Mouse (Mus musculus) cerebellum, adult 9-10 months (tissue): Measurements from ENCODE around the gene Srd5a3.
"Not testable (repeated sequence)": the region's sequence is repeated elsewhere in the genome, so short reads cannot be mapped to it uniquely, and the experiment has no call there.

Source experiments
- DNase-seq: peaks from one replicate; pipeline ENCODE4 v3.0.0; 2022

Gene Srd5a3

DNA sequence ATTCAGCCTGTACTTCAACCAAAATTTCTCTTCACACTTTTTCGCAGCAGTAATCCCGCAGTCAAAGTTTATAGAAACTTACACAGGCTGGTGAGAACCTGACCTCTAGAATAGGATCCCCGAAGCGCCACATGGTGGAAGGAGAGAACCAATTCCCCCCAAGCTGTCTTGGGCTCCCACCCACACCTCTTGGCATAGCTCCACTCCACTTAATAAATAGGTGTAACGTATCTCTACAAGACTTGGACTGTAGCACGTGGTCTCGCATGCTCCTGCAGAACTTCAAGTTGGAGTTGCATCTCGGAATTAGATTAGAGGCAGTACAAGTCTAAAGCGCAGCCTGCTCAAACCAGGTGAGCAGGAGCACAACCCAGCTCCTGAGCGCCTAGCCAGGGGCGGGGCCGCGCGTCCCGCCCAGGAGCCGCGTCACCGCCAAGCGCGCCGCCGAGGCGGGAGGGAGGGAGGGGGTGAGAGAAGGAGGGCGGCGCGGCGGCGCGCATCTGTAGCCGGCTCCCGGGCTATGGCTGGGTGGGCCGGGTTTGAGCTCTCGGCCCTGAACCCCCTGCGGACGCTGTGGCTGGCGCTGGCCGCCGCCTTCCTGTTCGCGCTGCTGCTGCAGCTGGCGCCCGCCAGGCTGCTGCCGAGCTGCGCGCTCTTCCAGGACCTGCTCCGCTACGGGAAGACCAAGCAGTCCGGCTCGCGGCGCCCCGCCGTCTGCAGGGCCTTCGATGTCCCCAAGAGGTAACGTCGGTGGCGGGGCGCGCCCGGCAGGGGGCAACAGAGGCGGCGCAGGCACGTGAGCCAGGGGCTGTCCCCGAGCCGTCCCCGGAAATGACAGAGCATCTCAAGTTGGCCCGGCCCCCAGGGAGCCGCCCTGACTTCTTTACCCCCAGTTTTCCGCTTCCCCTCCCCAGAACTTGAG, at the start of gene Srd5a3:
Gene Srd5a3, plus strand, starts transcription at position 464 of the 922 bp plus-strand sequence.
- DNase-seq, result peak; percentile 83

DNA sequence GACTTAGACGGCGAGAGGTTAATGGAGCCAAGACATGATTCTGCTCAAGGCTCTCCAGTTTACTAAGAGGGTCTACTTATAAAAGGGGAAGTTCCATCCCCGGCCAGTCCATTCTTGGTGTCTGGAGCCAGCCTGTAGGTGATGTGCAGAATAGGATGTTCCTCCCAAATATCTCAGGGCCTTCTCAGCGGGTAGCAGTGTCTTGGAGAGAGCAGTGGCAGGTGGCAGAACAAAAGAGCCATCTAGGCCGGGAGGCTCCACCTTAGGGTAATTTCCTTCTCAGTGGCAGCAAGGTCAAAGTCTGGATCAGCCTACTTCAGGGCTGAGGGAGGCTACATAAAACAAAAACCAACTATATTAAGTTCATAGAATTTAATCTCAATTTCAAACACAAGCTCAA, 36.3 kb upstream of the Srd5a3 start:
- not testable (repeated sequence) for DNase-seq

DNA sequence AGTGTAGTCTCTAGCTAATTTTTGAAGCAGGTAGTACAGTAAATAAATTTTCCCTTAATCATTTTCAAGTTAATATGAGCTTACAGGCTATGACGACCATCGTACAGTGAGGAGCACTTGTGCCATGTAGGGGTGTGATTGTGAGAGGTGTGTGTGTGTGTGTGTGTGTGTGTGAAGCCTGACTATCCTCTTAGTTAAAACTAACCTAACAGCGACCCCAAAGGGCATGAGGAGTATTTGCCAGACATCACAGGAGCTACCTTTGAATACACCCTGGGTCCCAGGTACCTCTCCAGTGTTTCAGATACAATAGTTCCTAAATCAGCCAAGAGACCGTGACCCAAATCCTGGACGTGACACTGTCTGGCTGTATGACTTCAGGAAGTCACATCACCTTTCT, 32.8 kb upstream of the Srd5a3 start:
- DNase-seq, result no peak

DNA sequence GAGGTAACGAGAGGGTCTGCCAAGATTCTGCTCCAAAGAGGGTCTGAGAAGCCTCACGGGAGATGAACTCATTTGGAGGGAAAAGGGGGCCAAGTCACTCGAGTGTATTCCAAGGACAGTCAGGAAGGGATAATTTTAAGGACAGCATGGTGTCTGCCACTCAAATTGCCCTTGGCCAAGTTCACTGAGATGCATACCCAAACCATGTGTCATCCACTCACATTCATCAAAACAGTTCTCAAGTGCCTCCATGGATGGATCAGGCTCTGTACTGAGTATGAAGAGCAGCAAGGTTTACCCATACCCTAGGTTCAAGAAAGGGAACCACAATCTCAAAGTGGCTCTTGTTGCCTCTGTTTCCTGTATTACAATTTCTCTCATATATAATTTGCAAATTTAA, 31.6 kb upstream of the Srd5a3 start:
- no peak for DNase-seq

DNA sequence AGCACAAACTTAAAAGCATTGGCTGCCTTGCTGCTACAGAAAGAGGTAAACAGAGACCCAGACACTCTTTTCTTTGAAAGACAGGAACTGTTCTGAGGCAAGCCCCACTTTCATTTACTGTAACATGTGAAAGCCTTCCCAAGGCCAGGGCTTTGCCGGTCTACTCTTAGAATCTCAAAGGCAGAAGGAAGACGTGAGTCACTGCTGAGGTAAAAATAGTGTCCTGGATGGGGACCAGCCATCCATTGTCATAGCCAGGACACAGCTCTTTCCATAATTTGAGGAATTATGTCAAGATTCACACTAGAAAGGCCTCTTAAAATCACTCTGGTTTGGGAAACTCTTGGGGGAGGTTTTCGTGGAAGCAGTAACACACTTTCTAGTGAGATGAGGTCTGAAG, 28.9 kb upstream of the Srd5a3 start:
- DNase-seq, result no peak

DNA sequence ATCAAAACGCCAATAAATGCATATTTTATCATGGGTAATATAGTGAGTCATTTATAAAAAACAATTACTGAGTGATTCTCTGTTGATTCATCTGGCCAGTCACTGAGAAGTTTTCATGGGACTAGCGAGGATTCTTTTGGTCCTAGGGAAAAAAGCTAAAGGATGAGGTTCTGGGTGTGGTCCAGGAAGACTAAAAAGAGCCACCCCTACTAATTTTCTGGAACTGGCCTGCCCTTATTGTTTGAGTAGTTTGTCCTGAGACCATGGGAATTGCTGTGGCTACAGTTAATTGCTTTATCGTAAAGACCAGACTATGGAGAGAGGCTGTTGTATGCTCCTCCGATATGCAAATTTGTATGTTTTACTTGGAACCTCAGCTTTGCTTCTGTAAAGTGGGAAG, 28.1 kb upstream of the Srd5a3 start:
- no peak for DNase-seq

DNA sequence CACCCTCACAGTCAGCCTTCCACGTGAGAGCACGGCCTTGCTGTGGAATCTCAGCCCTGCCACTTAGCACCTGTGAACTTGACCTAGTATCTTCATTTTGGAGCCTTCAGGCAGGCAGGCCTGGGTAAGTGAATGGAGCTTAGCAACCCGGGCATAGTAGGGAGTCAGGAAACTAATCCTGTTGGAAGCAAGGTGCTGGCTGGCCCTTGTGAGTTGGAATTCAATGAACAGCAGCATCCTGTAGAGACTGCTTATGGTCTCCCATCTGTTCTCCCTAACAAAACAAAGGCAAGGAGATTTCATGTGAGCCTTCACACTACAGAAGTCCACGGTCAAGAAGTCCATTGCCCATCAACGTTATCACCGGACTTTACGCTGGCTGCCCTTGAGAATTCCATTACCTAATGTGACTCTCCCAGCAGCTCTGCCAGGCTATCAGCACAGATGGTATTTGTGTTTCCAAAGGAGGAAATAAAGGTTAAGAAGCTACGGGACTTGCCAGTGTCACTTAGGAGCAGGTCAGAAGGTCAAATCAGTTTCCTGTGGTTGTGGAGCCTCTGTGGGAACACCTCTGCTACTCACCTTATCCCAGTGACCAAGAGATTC, 24.5 kb upstream of the Srd5a3 start:
- DNase-seq, result peak; percentile 72

DNA sequence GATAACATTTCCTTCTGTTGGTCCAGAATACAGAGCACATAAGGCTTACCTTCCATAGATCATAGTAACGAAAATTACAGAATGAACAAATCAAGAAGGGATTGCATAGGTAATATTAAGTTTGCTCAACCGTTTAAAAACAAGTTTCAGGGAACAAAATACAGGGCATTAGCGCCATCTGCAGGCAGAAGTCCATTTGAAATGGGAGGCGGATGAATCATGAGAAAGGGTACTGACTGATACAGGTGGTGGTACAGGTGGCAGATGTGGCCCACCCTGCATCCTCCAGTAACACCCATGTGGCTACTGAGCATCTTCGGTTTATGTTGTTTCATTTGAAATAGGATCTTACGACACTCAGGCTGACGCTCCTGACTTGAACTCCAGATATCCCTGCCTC, 21.6 kb upstream of the Srd5a3 start:
- peak; percentile 37 for DNase-seq

DNA sequence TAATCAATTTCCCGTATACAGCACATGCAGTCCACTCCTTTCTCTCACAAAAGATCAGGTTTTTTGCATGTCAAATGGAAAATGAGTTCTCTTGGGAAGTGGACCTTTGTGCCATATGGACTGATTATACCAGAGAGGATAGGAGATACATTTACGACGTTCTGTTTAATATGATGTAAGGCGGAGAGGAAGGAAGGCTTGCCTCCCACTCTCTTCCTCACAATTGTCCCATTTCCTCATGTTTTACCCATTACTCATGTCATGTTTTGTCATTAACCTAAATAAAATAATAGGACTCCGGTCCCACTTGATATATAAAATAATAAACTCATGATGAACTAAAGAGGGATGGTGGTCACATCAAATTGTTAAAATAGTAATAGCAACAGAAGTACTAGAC, 19.4 kb upstream of the Srd5a3 start:
- no peak for DNase-seq

DNA sequence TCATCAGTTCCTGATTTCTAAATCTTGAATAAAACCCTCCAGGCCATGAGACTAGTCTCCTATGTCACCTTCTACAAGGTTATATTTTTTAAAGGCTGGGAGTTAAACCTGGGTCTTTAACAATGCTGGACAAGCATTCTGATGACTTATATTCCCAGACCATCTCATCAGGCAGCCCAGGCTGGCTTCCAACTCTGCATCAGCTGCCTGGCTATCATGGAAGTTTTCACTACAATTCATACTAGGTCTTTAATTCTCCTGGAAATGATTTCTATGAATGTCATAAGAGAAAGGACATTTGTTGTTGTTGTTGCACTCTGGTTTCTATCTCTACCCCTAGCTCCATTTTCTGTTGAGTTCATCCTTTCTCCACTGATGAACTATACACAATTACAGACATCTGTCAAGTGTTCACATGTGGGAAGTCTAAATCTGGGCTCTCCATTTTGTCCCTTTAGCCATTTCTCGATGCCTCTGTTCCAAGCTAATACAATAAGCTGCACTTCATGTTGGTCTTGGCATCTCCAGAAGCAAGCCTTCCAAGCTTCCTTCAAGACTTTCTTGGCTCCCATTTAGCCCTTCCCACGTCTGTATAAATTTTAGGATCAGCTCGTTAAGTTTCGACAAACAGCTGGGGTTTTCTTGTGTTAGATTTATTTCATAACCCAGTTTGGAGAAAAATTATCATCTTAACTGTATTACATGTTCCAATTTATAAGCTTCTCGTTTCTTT, 12.3 kb upstream of the Srd5a3 start:
- DNase-seq, result no peak

DNA sequence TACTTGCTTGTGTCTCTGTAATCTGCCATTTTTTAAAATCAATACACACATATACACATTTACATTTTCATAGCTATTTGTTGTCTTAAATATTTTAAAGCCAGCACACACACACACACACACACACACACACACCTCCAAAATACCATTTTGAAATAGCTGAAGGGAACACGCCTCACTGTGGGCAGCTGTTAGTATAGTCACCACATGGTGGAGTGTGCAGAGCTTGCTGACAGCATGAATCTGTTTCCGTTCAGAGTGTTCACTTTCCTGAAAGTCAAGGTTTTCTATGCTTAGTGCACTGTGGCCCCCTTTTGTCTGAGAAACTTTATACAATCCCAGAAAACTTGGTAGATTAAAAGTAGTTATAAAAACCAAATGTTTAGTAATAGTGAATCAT, 9.8 kb upstream of the Srd5a3 start:
- no peak for DNase-seq

DNA sequence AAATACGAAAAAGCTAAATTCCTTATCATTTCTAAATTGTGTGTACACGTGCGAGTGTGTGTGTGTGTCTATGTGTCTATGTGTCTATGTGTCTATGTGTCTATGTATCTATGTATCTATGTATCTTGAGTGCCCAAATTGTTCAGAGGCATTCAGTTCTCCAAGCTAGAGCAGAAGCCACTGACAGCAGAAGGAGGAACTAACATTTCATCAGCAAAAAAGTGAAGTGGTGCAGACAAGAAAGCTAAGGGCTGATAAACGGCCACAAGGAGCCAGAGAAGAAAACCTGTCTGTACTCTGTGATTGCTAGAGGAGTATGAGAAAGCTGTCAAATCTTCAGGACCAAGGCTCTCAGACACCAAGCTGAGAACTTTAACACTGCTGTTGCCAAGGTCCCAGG, 8.1 kb upstream of the Srd5a3 start:
- DNase-seq, result no peak

DNA sequence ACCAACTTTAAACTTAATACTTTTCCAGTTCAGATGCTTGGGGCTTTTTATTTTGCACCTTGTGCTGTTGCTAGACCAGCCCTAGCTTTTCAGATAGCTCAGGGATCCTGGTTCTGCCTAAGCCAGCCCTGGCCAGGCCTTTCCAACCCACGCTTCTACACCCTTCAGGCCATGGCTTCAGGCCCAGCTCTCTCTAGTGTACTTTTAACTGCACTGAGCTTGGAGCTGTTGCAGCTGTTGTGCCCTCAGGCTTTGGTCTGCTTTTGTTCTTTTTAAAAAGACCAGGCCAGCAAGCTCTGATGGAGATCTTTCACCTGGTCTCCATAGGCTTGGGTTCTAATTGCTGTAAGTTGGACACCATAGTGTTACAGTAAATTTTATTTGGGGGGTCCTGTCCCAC, 4.4 kb upstream of the Srd5a3 start:
- no peak for DNase-seq

DNA sequence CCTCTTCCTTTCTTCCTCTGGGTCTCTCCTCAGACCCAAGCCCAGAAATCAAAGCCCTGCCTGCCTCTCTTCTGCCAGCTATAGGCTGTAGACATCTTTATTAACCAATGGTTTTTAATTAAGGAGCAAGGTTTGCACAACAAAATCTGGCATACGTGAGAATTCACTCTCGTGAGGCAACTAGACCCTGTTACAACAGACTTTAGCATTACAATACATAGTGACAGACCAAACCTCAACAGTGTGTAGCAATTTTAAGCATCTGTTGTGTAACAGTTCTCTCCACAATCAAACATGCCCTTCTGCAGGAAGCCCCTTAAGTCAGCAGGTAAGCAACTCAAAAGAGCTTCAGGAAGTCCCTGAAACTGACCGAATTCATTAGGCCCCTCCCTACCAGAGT, 3.8 kb upstream of the Srd5a3 start:
- DNase-seq, result no peak

DNA sequence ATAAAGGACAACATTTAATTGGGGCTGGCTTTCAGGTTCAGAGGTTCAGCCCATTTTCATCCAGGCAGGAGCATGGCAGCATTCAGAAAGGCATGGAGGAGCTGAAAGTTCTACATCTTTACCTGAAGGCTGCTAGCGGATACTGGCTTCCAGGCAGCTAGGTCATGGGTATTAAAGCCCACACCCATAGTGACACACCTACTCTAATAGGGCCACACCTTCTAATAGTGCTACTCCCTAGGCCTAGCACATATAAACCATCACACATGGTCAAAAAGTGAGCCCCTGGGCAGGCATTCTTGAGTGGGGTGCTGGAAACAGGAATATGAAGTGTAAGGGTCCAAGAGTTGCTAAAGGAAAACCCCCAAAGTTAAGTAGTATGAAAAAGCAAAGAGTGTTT, 2.5 kb upstream of the Srd5a3 start:
- no peak for DNase-seq

DNA sequence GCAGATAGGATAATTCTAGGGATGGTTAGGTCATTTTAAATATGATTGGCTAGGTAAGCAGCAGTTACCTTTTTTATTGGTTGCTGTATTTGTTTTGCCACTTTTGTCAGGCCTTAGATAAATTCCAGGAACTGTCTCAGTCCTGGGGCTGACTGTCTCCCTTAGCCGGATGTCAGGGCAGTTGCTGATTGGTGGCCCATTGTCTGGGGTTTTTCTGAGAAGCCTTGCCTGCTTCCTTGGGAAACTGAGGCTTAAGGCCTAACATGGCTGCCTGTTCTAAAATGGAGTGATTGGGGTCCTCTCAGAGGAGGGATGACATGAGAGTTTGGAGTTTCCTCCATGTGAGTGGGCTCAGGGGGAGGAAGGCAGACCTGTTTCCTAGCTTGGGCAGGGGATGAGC, 2.0 kb upstream of the Srd5a3 start:
- DNase-seq, result no peak

DNA sequence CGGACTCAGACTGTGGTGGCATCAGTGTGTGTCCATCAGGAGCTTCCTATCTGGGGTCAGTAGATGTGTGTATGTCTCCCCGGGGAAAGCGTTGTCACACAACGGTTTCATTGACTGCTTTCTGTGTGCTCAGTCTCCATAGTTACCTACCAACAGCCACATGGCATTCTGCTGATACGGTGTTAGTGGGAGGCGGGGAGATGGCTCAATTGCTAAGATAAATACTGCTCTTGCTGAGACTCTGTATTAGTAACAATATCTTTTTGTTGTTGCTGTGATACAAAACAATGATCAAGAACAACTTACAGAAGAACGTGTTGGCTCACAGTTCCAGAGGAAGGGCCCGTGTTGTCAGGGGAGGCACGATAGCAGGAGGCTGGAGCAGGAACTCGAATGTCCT, 1.6 kb upstream of the Srd5a3 start:
- no peak for DNase-seq

DNA sequence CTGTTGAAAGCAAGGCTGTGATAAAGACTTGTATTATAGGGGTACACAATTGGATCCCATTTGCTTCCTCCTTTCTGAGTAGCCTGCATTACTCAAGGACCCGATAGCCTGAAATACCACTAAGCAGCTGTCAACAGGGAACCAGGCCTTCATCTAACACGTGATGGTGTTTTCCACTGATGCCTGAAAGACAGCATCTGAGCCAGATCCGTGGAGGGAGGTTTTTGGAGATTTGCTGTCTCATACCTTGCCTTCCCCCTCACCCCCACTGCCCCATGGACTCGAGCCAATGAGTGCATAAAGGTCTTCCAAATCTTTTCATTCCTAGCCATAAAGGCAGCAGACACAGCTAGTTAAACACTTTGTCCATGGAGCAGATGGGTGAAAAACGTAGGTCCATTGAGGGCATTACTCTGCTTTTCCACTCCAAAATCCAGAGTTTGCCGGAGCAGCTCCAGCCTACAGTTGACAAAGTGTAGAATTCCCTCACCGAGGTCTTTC, 850 bp upstream of the Srd5a3 start:
- DNase-seq, result peak; percentile 51

DNA sequence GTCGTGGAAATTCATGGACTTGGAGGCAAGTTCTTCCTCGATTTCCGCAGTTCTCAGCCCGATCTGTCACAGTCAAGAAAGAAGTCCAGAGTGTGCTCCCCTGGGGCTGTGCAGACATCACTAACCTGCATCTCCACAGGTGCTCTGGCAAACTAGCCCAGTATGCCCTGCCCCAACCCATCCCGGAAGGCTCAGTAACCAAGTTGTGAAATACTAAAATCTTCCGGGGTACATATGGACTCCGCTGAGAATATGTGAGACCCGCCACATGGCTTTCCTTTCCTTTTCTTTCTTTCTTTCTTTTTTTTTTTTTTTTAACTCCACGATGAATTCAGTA, 627 bp downstream of the Srd5a3 start:
- DNase-seq, result no peak

DNA sequence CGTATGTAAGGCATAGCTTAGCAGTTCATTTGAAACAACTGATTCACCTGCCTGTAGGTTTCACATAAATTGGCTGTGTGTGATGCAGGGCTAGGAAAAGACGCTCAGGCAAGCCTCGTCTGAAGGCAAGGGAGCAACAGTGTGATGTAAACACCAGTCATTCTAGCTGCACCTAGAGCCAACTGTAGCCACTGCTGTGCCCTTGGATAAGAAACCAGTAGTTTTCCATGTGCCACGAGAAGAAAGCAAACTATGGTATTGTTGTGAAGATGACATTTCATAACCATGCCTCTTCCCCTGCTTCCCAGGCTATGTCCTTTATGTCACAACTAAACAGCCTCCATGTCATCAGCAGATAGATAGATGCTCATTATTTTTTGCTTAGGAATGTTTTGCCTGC, 3.3 kb downstream of the Srd5a3 start:
- DNase-seq, result no peak

DNA sequence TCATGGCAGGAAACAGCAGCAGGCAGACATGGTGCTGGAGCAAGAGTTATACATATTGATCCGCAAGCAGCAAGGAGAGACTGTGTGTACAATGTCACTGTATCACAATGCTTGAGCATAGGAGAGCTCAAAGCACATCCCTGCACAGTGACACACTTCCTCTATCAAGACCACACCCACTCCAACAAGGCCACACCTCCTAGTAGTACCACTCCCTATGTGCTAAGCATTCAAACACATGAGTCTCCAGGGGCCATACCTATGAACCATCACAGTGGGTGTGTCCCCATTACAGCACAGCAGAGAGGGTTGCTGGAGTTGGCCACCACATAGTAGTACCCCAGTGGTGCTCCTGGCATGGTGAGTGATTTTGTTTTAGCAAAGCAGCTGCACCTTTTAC, 6.3 kb downstream of the Srd5a3 start:
- DNase-seq, result no peak

DNA sequence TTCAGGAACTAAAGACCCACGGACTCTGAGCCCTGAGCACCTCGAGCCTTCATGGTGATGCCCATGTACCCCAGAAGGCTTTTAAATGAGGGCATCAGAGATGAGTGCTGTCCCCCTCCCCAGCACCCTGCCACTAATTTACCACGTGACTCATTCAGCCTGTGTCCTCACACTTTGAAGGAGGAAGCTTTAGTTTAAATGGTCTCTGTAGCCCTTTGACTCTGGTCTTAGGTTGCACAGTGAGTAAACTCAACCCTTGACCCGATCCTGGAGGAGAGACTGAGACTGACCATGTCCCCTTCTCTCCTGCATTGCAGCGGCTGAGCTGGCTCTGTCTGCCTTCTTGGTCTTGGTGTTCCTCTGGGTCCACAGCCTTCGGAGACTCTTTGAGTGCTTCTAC, 9.4 kb downstream of the Srd5a3 start:
- no peak for DNase-seq

DNA sequence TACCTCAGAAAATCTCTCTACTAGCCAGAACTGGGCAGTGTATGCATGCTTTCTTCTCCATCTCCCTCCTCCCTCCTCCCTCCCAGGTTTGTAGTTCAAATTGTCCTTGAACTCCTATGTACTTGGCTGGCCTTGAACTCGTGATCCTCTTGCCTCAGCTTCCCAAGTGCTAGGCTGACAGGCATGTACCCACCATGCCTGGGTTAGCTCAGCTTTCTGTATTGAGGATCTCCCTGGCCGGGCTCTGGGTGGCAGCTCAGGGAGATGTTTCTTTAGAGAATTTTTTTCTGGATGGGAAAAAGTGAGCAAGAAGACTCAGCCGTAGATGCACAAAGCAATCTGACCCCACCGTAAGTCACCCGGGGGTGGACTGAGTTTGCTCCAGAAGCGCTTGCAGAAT, 12.9 kb downstream of the Srd5a3 start:
- DNase-seq, result no peak

DNA sequence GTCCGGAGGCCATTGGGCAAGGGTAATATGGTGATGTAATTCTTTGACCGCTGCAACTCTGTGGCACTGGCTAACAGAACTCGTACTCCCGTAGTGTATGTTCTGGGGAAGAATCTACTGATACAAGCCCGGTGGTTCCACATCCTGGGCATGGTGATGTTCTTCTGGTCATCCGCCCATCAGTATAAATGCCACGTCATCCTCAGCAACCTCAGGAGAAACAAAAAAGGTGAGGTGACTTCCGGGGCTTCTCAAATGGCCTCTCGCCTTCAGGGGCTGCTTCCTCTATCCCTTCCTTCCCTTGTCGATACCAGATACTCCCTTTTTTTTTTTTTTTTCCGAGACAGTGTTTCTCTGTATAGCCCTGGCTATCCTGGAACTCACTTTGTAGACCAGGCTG, 13.4 kb downstream of the Srd5a3 start:
- no peak for DNase-seq
